Mouse (Mus musculus): ENCODE results near the gene Bmp7.

Gene Bmp7

DNA sequence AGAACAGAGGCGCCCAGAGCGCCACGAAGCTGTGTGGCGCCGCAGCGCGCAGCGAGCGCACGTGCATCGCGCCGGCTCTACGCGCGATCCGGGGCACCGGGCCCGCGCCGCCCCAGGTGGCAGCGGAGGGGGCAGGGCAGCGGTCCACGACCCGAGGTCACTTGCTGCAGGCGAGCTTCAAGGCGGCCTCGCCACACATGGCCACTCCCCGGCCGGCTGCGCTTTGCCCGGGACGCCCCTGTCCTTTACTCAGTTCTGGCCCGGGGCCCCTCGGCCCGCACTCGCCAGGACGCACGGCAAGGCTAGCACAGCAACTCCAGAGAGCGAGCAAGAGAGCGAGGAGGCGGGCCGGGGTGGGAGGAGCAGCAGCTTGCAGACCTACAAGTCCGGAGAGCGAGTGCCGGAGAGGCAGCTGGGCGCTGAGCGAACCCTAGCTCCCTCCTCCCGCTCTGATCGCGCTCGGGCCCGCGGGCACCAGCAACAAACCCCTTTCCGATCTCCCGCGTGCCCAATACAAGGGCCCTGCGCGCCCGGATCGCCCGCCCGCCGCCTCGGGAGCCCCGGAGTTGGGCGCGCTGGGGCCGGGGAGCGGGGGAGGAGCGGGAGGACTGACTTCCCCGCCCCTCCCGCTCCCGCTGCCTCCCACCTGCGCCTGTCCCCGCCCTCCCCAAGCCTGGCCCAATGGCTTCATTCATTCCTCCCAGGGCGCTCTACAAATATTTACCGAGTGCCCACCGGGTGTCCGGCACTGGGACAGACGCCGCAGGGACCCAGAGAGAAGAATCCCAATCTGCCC is at the start of gene Bmp7:
Gene Bmp7 (minus strand): TSS at position 319 of the 796 bp plus-strand sequence.
- peak; percentile 48 to 50 for DNase-seq

GRCm38 (mm10) chr2:172982776-172983561 is 42.8 kb upstream of the Bmp7 start:
- no peak for DNase-seq

GRCm38 (mm10) chr2:172979666-172980345 is 39.7 kb upstream of the Bmp7 start:
- DNase-seq = no peak

GRCm38 (mm10) chr2:172978131-172978633 is 38.1 kb upstream of the Bmp7 start:
- peak in 1 of 2 experiments; percentile 29 for DNase-seq

DNA sequence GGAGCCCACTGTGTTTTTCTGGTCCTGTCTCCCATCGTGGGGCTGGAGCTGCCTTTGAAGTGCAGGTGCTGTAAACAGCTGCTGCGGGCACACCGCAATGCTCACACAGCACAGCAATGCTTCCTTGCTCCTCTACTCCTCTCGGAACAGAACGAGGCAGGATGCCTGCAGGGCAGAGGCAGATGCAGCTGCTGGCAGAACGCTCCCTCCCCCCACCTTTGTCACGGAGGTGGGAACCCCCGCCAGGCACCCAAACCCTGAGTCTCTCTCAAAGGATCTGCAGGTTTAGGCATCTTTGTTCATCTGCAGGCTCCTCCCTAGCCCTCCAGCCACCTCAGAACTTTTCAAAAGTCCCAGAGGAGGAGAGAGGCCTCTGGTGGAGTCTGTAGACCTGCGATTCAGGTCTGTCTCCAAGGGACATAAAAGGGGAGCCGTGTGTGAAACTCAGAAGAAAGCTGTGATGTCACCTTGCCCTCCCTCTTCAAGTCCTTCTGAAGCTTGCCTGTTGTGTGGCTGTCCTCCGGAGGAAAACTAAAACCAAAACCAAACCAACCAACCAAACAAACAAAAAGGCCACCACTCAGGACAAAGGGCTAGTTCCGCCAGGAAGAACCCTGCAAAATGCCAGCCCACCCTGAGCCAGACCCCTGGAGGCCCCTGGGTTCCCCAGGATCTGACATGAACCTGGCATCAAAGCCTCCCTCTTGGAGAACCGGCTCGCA is 37.4 kb upstream of the Bmp7 start, which contains the start of gene Spo11:
Gene Spo11 (plus strand): TSS at position 292 of the 722 bp plus-strand sequence.
- no peak for DNase-seq

- DNase-seq = no peak
Observed at GRCm38 (mm10) chr2:172976661-172977238, 36.6 kb upstream of the Bmp7 start.

DNA sequence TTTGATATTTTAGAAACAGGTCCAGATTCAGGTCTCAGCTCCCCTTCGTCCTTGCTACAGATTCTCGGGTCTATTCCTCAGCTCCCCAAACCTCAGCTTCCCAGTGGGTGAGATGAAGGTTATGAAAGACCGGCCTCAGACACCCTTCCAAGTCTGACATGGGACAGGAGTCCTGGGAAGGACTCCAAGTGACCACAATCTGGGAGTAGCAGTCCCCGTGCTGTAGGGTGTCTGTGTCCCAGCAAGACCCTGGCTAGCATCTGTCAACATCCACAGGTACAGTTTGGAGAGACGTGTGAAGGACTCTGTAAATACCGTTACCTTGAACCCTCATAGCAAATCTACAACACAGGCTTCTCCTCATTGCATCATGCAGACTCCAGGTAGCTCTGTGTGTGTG is 35.0 kb upstream of the Bmp7 start:
- no peak for DNase-seq

DNA sequence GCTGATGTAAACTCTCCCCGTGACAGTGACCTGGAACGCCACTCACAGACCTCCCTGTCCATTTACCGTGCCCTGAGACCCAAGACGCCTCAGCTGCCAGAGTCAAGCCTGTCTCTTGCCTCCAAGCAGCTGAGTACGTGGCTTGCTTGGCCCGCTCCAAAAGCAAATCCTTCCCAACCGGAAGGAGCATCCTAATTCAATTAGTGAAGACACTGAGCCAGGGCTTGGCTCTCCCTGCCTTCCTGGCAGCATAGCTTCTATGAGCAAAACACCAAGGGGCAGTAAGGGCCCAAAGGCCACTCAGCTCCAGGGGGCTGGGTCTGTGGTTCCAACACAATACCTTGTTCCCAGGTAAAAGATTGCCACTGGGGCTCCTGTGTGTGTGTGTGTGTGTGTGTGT is 34.6 kb upstream of the Bmp7 start:
- peak; percentile 62 to 70 for DNase-seq

DNA sequence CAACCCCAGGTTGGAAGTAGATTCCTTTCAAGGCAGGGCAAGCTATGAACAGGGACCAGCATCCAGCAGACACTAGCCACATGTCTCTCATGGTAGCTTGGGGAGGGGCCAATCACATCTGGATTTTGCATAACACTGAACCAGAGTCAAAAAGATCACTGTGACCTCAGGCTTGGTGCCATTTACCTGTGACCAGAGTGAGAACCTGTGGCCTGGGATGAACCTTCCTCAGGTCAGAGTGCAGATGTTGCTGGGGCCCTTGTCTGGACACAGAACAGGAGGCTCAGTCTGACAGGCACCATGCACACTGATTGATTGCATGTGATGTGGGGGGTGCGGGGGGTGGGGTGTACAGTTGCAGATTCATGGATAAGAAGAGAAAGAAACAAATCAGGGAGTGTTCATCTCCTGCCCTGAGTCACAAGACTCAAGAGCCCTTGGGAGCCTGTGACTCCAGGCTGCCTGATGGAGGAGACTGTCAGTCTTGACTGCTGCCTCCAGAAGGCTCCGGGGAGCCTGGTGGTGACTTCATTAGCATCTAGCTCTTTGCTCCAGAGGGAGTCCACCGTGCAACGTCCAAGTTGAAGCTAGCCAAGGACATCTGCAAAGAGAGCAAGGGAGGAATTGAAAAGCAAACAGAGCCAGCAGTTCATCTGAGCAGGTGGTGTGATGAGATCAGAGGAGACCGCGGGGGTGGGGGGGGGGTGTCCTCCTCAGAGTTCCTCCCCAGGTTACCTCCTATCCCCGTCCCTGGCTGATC is 33.9 kb upstream of the Bmp7 start:
- no peak for DNase-seq

- DNase-seq = no peak
Observed at GRCm38 (mm10) chr2:172971865-172972264, 31.7 kb upstream of the Bmp7 start.

- DNase-seq = no peak
Observed at GRCm38 (mm10) chr2:172966480-172966879, 26.4 kb upstream of the Bmp7 start.

DNA sequence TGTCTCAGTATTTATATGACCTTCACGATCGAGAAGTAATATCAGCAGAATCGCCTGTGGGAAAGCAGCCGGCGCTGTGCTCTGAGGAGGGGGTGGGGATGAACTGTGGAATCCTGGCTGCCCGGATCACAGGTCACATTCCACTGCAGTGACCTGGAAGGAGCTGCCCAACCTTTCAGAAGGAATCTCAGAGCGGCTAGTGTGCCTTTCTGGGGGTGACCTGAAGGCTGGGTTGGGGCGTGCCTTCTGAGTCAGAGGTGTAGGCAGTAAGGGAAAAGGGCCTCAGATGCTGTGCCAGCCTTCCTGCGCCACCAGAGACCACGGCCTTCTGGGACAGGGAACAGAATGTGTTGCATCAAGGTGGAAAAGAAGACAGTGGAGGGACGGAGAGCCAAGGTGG is 25.1 kb upstream of the Bmp7 start:
- no peak for DNase-seq

- DNase-seq = no peak
Observed at GRCm38 (mm10) chr2:172961211-172961610, 21.1 kb upstream of the Bmp7 start.

- DNase-seq = no peak
Observed at GRCm38 (mm10) chr2:172960350-172960749, 20.2 kb upstream of the Bmp7 start.

- DNase-seq = no peak
Observed at GRCm38 (mm10) chr2:172959006-172959768, 19.1 kb upstream of the Bmp7 start.

- no peak for DNase-seq
Observed at GRCm38 (mm10) chr2:172958579-172958978, 18.5 kb upstream of the Bmp7 start.

DNA sequence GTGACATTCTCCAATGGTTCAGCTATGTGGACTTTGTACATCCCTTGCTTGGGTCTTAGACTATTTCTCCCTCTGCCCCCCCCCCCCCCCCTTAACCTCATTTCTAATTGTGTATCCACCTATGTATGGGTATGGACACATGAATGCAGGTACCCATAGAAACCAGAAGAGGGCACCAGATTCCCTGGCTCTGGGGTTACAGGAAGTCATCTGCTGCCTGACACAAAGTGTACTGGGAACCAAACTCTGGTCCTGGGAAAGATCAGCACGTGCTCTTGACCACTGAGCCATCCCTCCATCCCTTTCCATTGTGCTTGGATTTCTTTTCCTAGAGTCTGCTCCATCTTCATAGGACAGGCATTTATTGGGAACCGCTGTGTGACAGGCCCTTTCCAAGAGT is 11.9 kb upstream of the Bmp7 start:
- DNase-seq = no peak

GRCm38 (mm10) chr2:172950722-172951121 is 10.6 kb upstream of the Bmp7 start:
- DNase-seq = no peak

DNA sequence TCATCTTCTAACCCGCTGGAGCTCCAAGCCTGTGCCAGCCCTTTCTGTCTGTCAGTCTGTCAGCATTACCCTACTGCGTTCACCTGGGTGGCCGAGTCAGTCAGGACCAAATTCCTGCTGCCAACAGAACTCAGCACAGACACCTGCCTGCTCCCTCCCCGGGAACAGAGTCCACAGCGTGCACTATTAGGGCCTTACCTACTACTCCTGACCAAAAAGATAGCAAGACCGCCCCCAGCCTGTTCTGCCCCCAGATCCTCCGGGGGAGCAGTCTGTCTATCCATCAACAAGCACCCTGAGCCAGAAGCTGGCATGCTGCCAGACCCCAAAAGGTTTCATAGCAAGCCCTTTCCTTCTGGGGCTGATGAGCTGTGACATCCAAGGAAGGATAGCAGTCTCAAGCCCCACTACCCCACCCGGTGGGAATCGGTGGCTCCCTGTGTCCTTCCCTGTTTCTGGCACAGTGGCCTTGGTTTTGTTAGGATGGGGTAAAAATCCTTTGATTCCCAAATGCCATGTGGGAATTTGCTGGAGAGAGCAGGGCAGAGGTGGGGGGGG is 10.1 kb upstream of the Bmp7 start:
- peak; percentile 22 to 41 for DNase-seq

GRCm38 (mm10) chr2:172949051-172949450 is 8.9 kb upstream of the Bmp7 start:
- DNase-seq = no peak

All from cerebellum, postnatal 14 days (tissue).